Mouse (Mus musculus) liver, postnatal 0 days (tissue): ENCODE results near the gene Wdr92.

Source experiments
- CTCF ChIP-seq: sonication (generic); IDR thresholded peaks from 2 replicates; pipeline ENCODE4 v1.5.1; 2016; ENCODE audit warnings: antibody characterized with exemption, low read depth
- EP300 ChIP-seq: IDR thresholded peaks from 2 replicates; pipeline ENCODE4 v1.6.1; 2016; ENCODE audit warnings: antibody characterized with exemption, low read depth, mild to moderate bottlenecking

- no peak for TF ChIP-seq CTCF
- peak; percentile 58 for TF ChIP-seq EP300
Observed at GRCm38 (mm10) chr11:17236449-17237037, 54.6 kb downstream of the Wdr92 start.
